Mouse (Mus musculus): ENCODE results near the gene Ndufs4. TPM values are rescaled to one million over a fixed set of nuclear protein-coding genes. Genes with fewer than 3 reads are reported as not detected.

Gene Ndufs4
- 221 and 235 TPM in 2 replicates for polyA plus RNA-seq (2014; fragmentation: Nextera tagmentation; extraction: Ambion mirVana)

GRCm38 (mm10) chr13:114388211-114388965, at the start of gene Ndufs4:
Gene Ndufs4 (minus strand): TSS chr13:114388258.
- Histone ChIP-seq H3K4me1 (replicated peaks; ENCODE audit: control insufficient read depth, insufficient read depth, low read length) (peaks cover 5% of the 10 kb centered on the region; the same call in 1 of the 2 replicates), H3K36me3 (ENCODE audit: control insufficient read depth, insufficient read depth, low read length) (no peaks in the 10 kb centered on the region), H3K9ac (ENCODE audit: low read depth, low read length) (peak within 1 kb of the TSS; percentile 82), H3K27me3 (replicated peaks; ENCODE audit: control insufficient read depth, insufficient read depth, low read length) (no peaks in the 10 kb centered on the region), H3K4me2 (peak within 1 kb of the TSS; percentile 78), H3K4me3 (ENCODE audit: low read depth, low read length) (peak within 1 kb of the TSS; percentile 84), H3K9me3 (ENCODE audit: control insufficient read depth, low read length) (no peaks in the 10 kb centered on the region), H3K27ac (ENCODE audit: low read depth, low read length) (0 out of 2 replicates have a peak within 1 kb of the TSS, but pooled peaks have one; percentile 21)
- no peak for ATAC-seq (replicated peaks; ENCODE audit: low FRiP score)
- DNase-seq (ENCODE audit: low spot score): no peak
- WGBS: 38% methylated on average over 13 of the region's 13 CpGs

- Histone ChIP-seq H3K4me1 (replicated peaks; ENCODE audit: control insufficient read depth, insufficient read depth, low read length) (no peaks in the 10 kb centered on the region), H3K4me2 (no peak overlapping the region), H3K9me3 (ENCODE audit: control insufficient read depth, low read length) (no peaks in the 10 kb centered on the region; the same call in 1 of the 2 replicates), H3K36me3 (ENCODE audit: control insufficient read depth, insufficient read depth, low read length) (no peaks in the 10 kb centered on the region), H3K27me3 (replicated peaks; ENCODE audit: control insufficient read depth, insufficient read depth, low read length) (no peaks in the 10 kb centered on the region), H3K9ac (ENCODE audit: low read depth, low read length) (no peak overlapping the region), H3K27ac (ENCODE audit: low read depth, low read length) (no peak overlapping the region), H3K4me3 (ENCODE audit: low read depth, low read length) (no peak overlapping the region)
- no peak for ATAC-seq (replicated peaks; ENCODE audit: low FRiP score)
- WGBS: 82% methylated on average over 5 of the region's 5 CpGs
- DNase-seq (ENCODE audit: low spot score): no peak
Observed at GRCm38 (mm10) chr13:114432491-114432890, 44.4 kb upstream of the Ndufs4 start.

- H3K4me2 ChIP-seq: no peak overlapping the region
- no peaks in the 10 kb centered on the region for H3K4me1 ChIP-seq (replicated peaks; ENCODE audit: control insufficient read depth, insufficient read depth, low read length)
- H3K27me3 ChIP-seq (replicated peaks; ENCODE audit: control insufficient read depth, insufficient read depth, low read length): no peaks in the 10 kb centered on the region
- 88% methylated on average over 5 of the region's 5 CpGs for WGBS
- no peak overlapping the region for H3K9ac ChIP-seq (ENCODE audit: low read depth, low read length)
- no peak overlapping the region for H3K27ac ChIP-seq (ENCODE audit: low read depth, low read length)
- ATAC-seq (replicated peaks; ENCODE audit: low FRiP score) (no peak), DNase-seq (ENCODE audit: low spot score) (no peak)
- H3K36me3 ChIP-seq (ENCODE audit: control insufficient read depth, insufficient read depth, low read length): no peaks in the 10 kb centered on the region
- no peaks in the 10 kb centered on the region for H3K9me3 ChIP-seq (ENCODE audit: control insufficient read depth, low read length)
- H3K4me3 ChIP-seq (ENCODE audit: low read depth, low read length): no peak overlapping the region
Observed at GRCm38 (mm10) chr13:114425230-114425629, 37.2 kb upstream of the Ndufs4 start.

GRCm38 (mm10) chr13:114420235-114420634, 32.2 kb upstream of the Ndufs4 start:
- H3K27me3 ChIP-seq (replicated peaks; ENCODE audit: control insufficient read depth, insufficient read depth, low read length): no peaks in the 10 kb centered on the region
- H3K9me3 ChIP-seq (ENCODE audit: control insufficient read depth, low read length): no peaks in the 10 kb centered on the region
- ATAC-seq (replicated peaks; ENCODE audit: low FRiP score) (no peak), DNase-seq (ENCODE audit: low spot score) (no peak)
- H3K4me2 ChIP-seq: no peak overlapping the region
- H3K9ac ChIP-seq (ENCODE audit: low read depth, low read length): no peak overlapping the region
- WGBS: 79% methylated on average over 8 of the region's 8 CpGs
- no peak overlapping the region for H3K27ac ChIP-seq (ENCODE audit: low read depth, low read length)
- no peaks in the 10 kb centered on the region for H3K36me3 ChIP-seq (ENCODE audit: control insufficient read depth, insufficient read depth, low read length)
- no peak overlapping the region for H3K4me3 ChIP-seq (ENCODE audit: low read depth, low read length)
- no peaks in the 10 kb centered on the region for H3K4me1 ChIP-seq (replicated peaks; ENCODE audit: control insufficient read depth, insufficient read depth, low read length)

GRCm38 (mm10) chr13:114419364-114419763, 31.3 kb upstream of the Ndufs4 start:
- WGBS: 73% methylated on average over 3 of the region's 3 CpGs
- Histone ChIP-seq H3K4me2 (no peak overlapping the region), H3K4me3 (ENCODE audit: low read depth, low read length) (no peak overlapping the region), H3K9me3 (ENCODE audit: control insufficient read depth, low read length) (no peaks in the 10 kb centered on the region), H3K9ac (ENCODE audit: low read depth, low read length) (no peak overlapping the region), H3K36me3 (ENCODE audit: control insufficient read depth, insufficient read depth, low read length) (no peaks in the 10 kb centered on the region), H3K27ac (ENCODE audit: low read depth, low read length) (no peak overlapping the region), H3K27me3 (replicated peaks; ENCODE audit: control insufficient read depth, insufficient read depth, low read length) (no peaks in the 10 kb centered on the region), H3K4me1 (replicated peaks; ENCODE audit: control insufficient read depth, insufficient read depth, low read length) (no peaks in the 10 kb centered on the region)
- ATAC-seq (replicated peaks; ENCODE audit: low FRiP score): no peak
- no peak for DNase-seq (ENCODE audit: low spot score)

GRCm38 (mm10) chr13:114412326-114412725, 24.3 kb upstream of the Ndufs4 start:
- Histone ChIP-seq H3K27ac (ENCODE audit: low read depth, low read length) (no peak overlapping the region), H3K36me3 (ENCODE audit: control insufficient read depth, insufficient read depth, low read length) (no peaks in the 10 kb centered on the region), H3K4me2 (no peak overlapping the region), H3K9me3 (ENCODE audit: control insufficient read depth, low read length) (no peaks in the 10 kb centered on the region), H3K4me3 (ENCODE audit: low read depth, low read length) (no peak overlapping the region), H3K27me3 (replicated peaks; ENCODE audit: control insufficient read depth, insufficient read depth, low read length) (no peaks in the 10 kb centered on the region), H3K9ac (ENCODE audit: low read depth, low read length) (no peak overlapping the region), H3K4me1 (replicated peaks; ENCODE audit: control insufficient read depth, insufficient read depth, low read length) (no peaks in the 10 kb centered on the region)
- no peak for DNase-seq (ENCODE audit: low spot score)
- no peak for ATAC-seq (replicated peaks; ENCODE audit: low FRiP score)

- H3K4me2 ChIP-seq: no peak overlapping the region
- no peaks in the 10 kb centered on the region for H3K36me3 ChIP-seq (ENCODE audit: control insufficient read depth, insufficient read depth, low read length)
- WGBS: 18% methylated on average over 5 of the region's 5 CpGs
- no peak overlapping the region for H3K4me3 ChIP-seq (ENCODE audit: low read depth, low read length)
- no peak overlapping the region for H3K27ac ChIP-seq (ENCODE audit: low read depth, low read length)
- no peaks in the 10 kb centered on the region for H3K4me1 ChIP-seq (replicated peaks; ENCODE audit: control insufficient read depth, insufficient read depth, low read length)
- H3K27me3 ChIP-seq (replicated peaks; ENCODE audit: control insufficient read depth, insufficient read depth, low read length): no peaks in the 10 kb centered on the region
- ATAC-seq (replicated peaks; ENCODE audit: low FRiP score) (no peak), DNase-seq (ENCODE audit: low spot score) (no peak)
- H3K9me3 ChIP-seq (ENCODE audit: control insufficient read depth, low read length): no peaks in the 10 kb centered on the region
- H3K9ac ChIP-seq (ENCODE audit: low read depth, low read length): no peak overlapping the region
Observed at GRCm38 (mm10) chr13:114406866-114407265, 18.8 kb upstream of the Ndufs4 start.

GRCm38 (mm10) chr13:114406424-114406823, 18.4 kb upstream of the Ndufs4 start:
- DNase-seq (ENCODE audit: low spot score) (no peak), ATAC-seq (replicated peaks; ENCODE audit: low FRiP score) (no peak)
- no peak overlapping the region for H3K4me2 ChIP-seq
- H3K4me1 ChIP-seq (replicated peaks; ENCODE audit: control insufficient read depth, insufficient read depth, low read length): no peaks in the 10 kb centered on the region
- no peak overlapping the region for H3K27ac ChIP-seq (ENCODE audit: low read depth, low read length)
- no peaks in the 10 kb centered on the region for H3K27me3 ChIP-seq (replicated peaks; ENCODE audit: control insufficient read depth, insufficient read depth, low read length)
- no peak overlapping the region for H3K4me3 ChIP-seq (ENCODE audit: low read depth, low read length)
- H3K9ac ChIP-seq (ENCODE audit: low read depth, low read length): no peak overlapping the region
- H3K9me3 ChIP-seq (ENCODE audit: control insufficient read depth, low read length): no peaks in the 10 kb centered on the region
- 18% methylated on average over 5 of the region's 5 CpGs for WGBS
- no peaks in the 10 kb centered on the region for H3K36me3 ChIP-seq (ENCODE audit: control insufficient read depth, insufficient read depth, low read length)

GRCm38 (mm10) chr13:114405100-114405715, 17.1 kb upstream of the Ndufs4 start:
- Histone ChIP-seq H3K9ac (ENCODE audit: low read depth, low read length) (no peak overlapping the region), H3K27ac (ENCODE audit: low read depth, low read length) (no peak overlapping the region), H3K27me3 (replicated peaks; ENCODE audit: control insufficient read depth, insufficient read depth, low read length) (no peaks in the 10 kb centered on the region), H3K4me3 (ENCODE audit: low read depth, low read length) (no peak overlapping the region), H3K36me3 (ENCODE audit: control insufficient read depth, insufficient read depth, low read length) (no peaks in the 10 kb centered on the region), H3K9me3 (ENCODE audit: control insufficient read depth, low read length) (no peaks in the 10 kb centered on the region), H3K4me2 (no peak overlapping the region), H3K4me1 (replicated peaks; ENCODE audit: control insufficient read depth, insufficient read depth, low read length) (no peaks in the 10 kb centered on the region)
- ATAC-seq (replicated peaks; ENCODE audit: low FRiP score) (no peak), DNase-seq (ENCODE audit: low spot score) (no peak)
- WGBS: 85% methylated on average over 9 of the region's 9 CpGs
